Mouse (Mus musculus): Measurements from ENCODE around the gene Wrap73. TPM values are rescaled to one million over a fixed set of nuclear protein-coding genes. Genes with fewer than 3 reads are reported as not detected.

The Wrap73 gene
- polyA plus RNA-seq, 1 experiment: 9.9 TPM

DNA sequence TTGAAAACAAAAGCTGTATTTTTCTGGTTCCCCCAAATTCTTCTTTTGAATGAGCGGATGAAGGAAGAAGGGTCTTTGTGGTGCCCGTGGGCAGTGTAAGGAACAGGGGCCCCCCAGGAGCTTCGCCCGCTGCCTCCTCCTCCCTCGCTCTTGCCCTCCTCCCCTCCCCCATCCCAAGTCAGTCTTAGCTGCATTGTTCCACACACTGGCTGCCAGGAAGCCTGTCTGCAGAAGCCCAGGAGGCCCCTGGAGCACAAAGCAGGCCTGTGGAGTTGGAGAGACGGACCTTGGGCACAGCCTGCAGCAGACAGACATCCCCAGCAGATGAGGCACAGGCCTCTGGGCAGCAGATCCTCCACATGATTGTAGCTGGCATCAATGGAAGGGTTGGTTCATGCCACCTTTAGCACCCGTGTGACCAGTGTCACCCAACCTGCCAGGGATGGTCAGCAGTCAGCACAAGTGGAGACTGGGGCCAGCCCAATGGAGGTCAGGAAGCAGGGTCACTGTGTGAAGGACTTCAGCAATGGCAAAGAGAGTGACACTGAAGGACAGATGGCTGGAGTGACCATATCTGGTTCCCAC, 56.3 kb downstream of the Wrap73 start:
- Histone ChIP-seq H3K4me1 (ENCODE audit: control insufficient read depth, insufficient read depth, low read length) (no peaks in the 10 kb centered on the region), H3K4me3 (ENCODE audit: insufficient read depth, low read length) (no peak overlapping the region), H3K27ac (ENCODE audit: insufficient read depth, low read length) (no peak overlapping the region)
- TF ChIP-seq POLR2A (IDR thresholded peaks at IDR 0.05; ENCODE audit: low read depth, low read length) (no peak), CTCF (IDR thresholded peaks at IDR 0.05; ENCODE audit: borderline replicate concordance, insufficient read depth, low read length) (no peak)

DNA sequence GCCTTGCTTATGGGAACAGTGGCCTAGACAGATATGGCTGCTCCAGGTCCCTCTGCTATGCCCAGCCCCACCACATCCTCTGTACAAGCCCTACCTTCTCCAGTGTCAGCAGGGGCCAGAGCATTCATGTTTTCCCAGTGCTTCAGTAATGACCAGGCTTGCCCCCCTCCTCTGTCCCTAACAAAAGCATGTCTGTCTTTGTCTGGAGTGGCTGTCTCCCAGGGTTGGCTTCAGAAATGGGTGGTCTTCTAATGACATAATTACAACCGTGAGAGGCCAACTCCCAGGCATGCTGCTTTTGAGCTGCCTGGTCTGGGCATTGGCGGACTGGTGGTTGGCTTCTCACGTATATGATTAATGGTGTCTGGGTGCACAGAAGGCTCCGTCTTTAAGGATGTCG, 59.3 kb downstream of the Wrap73 start:
- H3K4me3 ChIP-seq (ENCODE audit: insufficient read depth, low read length): no peak overlapping the region
- H3K27ac ChIP-seq (ENCODE audit: insufficient read depth, low read length): no peak overlapping the region
- peaks cover 6% of the 10 kb centered on the region for H3K4me1 ChIP-seq (ENCODE audit: control insufficient read depth, insufficient read depth, low read length)
- no peak for TF ChIP-seq CTCF (IDR thresholded peaks at IDR 0.05; ENCODE audit: borderline replicate concordance, insufficient read depth, low read length)
- TF ChIP-seq POLR2A (IDR thresholded peaks at IDR 0.05; ENCODE audit: low read depth, low read length): no peak

DNA sequence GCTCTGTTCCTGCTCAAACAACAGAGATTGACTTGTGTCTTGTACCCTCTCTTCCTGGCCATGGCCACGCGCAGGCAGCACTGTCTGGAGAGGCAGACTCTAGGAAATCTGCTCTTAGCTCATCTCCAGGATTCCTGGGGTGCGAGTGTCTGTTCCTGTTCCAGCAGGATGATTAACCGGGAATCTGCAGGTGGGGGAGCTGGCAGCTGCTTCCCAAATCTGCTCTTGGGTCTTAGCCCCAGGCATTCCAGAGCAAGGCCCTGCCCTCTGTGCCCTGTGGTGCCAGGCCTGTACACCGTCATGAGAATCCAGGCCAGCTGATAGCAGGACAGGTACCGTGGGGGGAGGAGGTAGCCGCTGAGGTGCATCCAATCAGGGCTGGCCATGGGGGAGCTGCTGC, 62.4 kb downstream of the Wrap73 start:
- Histone ChIP-seq H3K27ac (ENCODE audit: insufficient read depth, low read length) (no peak overlapping the region), H3K4me3 (ENCODE audit: insufficient read depth, low read length) (no peak overlapping the region), H3K4me1 (ENCODE audit: control insufficient read depth, insufficient read depth, low read length) (peaks cover 6% of the 10 kb centered on the region)
- no peak for TF ChIP-seq CTCF (IDR thresholded peaks at IDR 0.05; ENCODE audit: borderline replicate concordance, insufficient read depth, low read length)
- TF ChIP-seq POLR2A (IDR thresholded peaks at IDR 0.05; ENCODE audit: low read depth, low read length): no peak

DNA sequence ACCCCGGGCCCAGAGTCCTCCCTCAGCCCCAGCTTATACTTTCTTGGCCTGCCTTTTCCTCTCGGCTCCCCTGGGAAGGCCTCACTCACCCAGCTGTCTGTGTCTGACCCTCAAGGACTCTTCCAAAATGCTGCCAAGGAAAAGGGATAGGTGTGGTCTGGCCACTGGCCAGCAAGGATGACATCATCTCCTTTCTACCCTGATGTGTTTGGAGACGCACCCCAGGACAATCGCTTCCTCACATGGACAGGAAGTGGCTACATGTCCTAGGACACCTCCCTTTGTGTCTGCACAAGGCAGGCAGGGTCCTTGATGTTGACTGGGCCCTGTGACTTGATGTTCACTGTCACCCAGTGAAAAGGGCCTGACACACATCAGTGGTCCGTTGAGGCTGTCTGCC, 63.2 kb downstream of the Wrap73 start:
- no peak overlapping the region for H3K27ac ChIP-seq (ENCODE audit: insufficient read depth, low read length)
- TF ChIP-seq POLR2A (IDR thresholded peaks at IDR 0.05; ENCODE audit: low read depth, low read length) (no peak), CTCF (IDR thresholded peaks at IDR 0.05; ENCODE audit: borderline replicate concordance, insufficient read depth, low read length) (no peak)
- no peak overlapping the region for H3K4me3 ChIP-seq (ENCODE audit: insufficient read depth, low read length)
- peaks cover 6% of the 10 kb centered on the region for H3K4me1 ChIP-seq (ENCODE audit: control insufficient read depth, insufficient read depth, low read length)

DNA sequence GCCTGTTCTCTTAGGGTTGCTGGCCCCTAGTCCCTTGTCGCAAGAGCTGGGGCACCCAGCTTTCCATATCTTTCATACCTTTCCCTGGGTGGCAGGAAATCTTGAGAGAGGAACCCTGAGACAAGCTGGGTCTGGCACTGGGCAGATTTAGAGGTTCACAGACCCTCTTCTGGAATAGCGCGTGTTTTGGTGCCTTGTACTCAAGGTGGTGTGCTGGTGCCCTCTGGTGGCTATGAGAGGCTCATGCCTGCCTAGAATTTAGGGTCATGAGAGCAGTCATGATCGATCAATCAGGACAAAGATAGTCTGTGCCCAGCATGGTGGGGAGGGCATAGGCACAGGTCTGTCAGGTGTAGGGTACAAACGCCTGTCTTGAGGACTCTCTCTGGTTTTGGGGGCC, 65.1 kb downstream of the Wrap73 start:
- Histone ChIP-seq H3K27ac (ENCODE audit: insufficient read depth, low read length) (no peak overlapping the region), H3K4me3 (ENCODE audit: insufficient read depth, low read length) (no peak overlapping the region), H3K4me1 (ENCODE audit: control insufficient read depth, insufficient read depth, low read length) (peaks cover 6% of the 10 kb centered on the region)
- peak; percentile 96 for TF ChIP-seq CTCF (IDR thresholded peaks at IDR 0.05; ENCODE audit: borderline replicate concordance, insufficient read depth, low read length)
- no peak for TF ChIP-seq POLR2A (IDR thresholded peaks at IDR 0.05; ENCODE audit: low read depth, low read length)

DNA sequence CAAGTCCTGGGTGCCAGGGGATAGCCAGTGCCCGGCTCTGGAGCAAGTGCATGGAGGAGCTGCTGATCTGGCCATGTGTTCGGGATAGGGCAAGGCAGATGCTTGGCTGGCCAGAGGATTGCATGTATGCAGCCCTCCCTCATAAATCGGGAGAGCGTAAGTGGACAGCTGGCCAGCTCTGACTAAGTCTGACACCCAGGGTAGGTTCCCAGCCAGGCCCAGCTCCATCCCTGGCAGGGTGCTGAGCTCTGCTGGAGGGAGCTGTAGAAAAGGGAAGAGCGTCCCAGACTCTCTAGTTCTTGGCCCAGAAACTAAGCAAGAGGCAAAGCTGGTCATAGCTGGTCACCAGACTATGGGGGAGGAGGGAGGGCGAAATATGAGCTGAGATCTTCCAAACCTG, 66.9 kb downstream of the Wrap73 start:
- Histone ChIP-seq H3K4me1 (ENCODE audit: control insufficient read depth, insufficient read depth, low read length) (peaks cover 6% of the 10 kb centered on the region), H3K4me3 (ENCODE audit: insufficient read depth, low read length) (no peak overlapping the region), H3K27ac (ENCODE audit: insufficient read depth, low read length) (no peak overlapping the region)
- no peak for TF ChIP-seq CTCF (IDR thresholded peaks at IDR 0.05; ENCODE audit: borderline replicate concordance, insufficient read depth, low read length)
- no peak for TF ChIP-seq POLR2A (IDR thresholded peaks at IDR 0.05; ENCODE audit: low read depth, low read length)

DNA sequence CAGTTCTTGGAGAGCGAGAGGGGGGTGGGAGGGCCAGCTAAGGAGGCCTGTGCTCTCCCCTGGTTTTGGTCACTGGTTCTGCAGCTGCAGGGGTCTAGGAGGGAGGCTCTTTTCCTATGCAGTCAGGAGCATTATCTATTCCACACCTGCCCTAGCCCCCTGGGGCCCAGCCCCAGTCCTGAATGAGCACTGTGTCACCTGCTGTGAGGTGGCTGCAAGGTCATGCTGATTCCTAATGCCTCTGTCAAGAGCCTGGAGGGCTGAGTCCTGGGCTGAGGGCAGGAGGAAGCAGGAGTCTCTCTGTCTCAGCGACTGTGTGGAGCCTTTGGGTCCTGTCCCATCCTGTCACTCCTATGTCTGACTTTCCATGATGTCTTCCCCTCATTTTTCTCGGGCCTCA, 67.7 kb downstream of the Wrap73 start:
- H3K4me1 ChIP-seq (ENCODE audit: control insufficient read depth, insufficient read depth, low read length): peaks cover 6% of the 10 kb centered on the region
- no peak for TF ChIP-seq CTCF (IDR thresholded peaks at IDR 0.05; ENCODE audit: borderline replicate concordance, insufficient read depth, low read length)
- TF ChIP-seq POLR2A (IDR thresholded peaks at IDR 0.05; ENCODE audit: low read depth, low read length): no peak
- H3K27ac ChIP-seq (ENCODE audit: insufficient read depth, low read length): no peak overlapping the region
- no peak overlapping the region for H3K4me3 ChIP-seq (ENCODE audit: insufficient read depth, low read length)

DNA sequence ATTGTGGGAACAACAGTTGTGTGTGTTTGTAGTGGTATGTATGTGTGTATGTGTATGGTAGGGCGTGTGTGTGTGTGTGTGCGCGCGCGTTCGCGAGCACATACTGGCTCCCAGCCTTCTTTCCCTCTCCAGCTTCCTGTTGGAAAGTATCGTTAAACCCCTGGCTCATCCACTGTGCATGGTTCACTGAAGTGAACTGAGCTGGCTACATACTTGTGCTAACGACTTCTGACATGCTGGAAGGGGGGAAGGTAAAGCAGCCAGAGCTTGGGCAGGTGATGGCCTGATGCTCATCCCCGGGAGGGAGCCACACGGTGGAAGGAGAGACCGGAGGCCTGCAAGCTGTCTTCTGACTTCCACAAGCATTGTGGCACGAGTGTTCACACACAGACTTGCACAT, 69.3 kb downstream of the Wrap73 start:
- H3K4me3 ChIP-seq (ENCODE audit: insufficient read depth, low read length): no peak overlapping the region
- no peak overlapping the region for H3K27ac ChIP-seq (ENCODE audit: insufficient read depth, low read length)
- no peaks in the 10 kb centered on the region for H3K4me1 ChIP-seq (ENCODE audit: control insufficient read depth, insufficient read depth, low read length)
- no peak for TF ChIP-seq POLR2A (IDR thresholded peaks at IDR 0.05; ENCODE audit: low read depth, low read length)
- no peak for TF ChIP-seq CTCF (IDR thresholded peaks at IDR 0.05; ENCODE audit: borderline replicate concordance, insufficient read depth, low read length)

DNA sequence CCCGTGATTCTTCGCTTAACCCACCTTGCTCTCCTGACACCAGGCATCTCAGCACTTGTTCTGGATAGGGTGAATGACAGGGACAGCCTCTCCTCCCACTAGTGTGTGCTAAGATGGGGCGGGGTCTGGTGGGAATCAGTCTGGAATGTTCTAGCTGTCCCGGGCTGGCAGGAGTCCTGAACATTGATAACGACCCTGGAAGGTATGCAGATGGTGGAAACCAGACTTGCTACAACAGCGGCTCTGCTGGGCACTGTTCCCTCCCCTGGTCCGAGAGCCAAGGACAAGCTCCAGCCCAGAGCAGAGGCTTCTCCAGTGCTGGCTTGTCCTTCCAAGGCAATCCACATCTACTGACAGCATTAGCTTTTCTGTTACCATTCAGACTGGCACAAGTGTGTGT, 71.4 kb downstream of the Wrap73 start:
- Histone ChIP-seq H3K27ac (ENCODE audit: insufficient read depth, low read length) (no peak overlapping the region), H3K4me1 (ENCODE audit: control insufficient read depth, insufficient read depth, low read length) (no peaks in the 10 kb centered on the region)
- no peak for TF ChIP-seq CTCF (IDR thresholded peaks at IDR 0.05; ENCODE audit: borderline replicate concordance, insufficient read depth, low read length)
- TF ChIP-seq POLR2A (IDR thresholded peaks at IDR 0.05; ENCODE audit: low read depth, low read length): no peak

DNA sequence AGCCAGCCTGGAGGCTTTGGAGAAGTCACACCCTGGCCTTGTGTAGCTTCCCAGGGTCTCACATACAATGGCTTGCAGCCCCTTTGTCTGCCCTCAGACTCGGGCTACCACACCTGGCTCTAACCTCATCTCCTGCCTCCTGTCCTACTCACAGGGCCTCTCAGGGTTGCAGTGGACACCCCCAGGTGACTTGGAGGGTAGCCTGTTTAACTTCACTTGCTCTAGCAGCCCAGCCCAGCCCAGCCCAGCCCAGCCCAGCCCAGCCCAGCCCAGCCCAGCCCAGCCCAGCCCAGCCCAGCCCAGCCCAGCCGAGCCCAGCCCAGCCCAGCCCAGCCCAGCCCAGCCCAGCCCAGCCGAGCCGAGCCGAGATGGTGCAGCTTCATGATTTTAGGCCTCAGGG, 71.9 kb downstream of the Wrap73 start:
- TF ChIP-seq CTCF (IDR thresholded peaks at IDR 0.05; ENCODE audit: borderline replicate concordance, insufficient read depth, low read length) (no peak), POLR2A (IDR thresholded peaks at IDR 0.05; ENCODE audit: low read depth, low read length) (no peak)
- Histone ChIP-seq H3K4me3 (ENCODE audit: insufficient read depth, low read length) (no peak overlapping the region), H3K27ac (ENCODE audit: insufficient read depth, low read length) (no peak overlapping the region), H3K4me1 (ENCODE audit: control insufficient read depth, insufficient read depth, low read length) (no peaks in the 10 kb centered on the region)

More for the DNA sequence above, 71.4 kb downstream of the Wrap73 start:
- no peak overlapping the region for H3K4me3 ChIP-seq (ENCODE audit: insufficient read depth, low read length)

Other genes starting within 250 kb of the Wrap73 start
- 14.2 and 18.5 TPM in 2 replicates for gene A430005L14Rik, start 185.1 kb upstream of the Wrap73 start, polyA plus RNA-seq (2011; ENCODE audit: insufficient read length, low read depth, missing spikeins)
- 6.1 and 7.7 TPM in 2 replicates for gene Dffb, start 167.2 kb upstream of the Wrap73 start, polyA plus RNA-seq (2011; ENCODE audit: insufficient read length, low read depth, missing spikeins)
- gene Cep104, start 167.2 kb upstream of the Wrap73 start, polyA plus RNA-seq (2011; ENCODE audit: insufficient read length, low read depth, missing spikeins): 11.4 and 16.0 TPM in 2 replicates
- 40.4 and 41.8 TPM in 2 replicates for gene Lrrc47, start 130.6 kb upstream of the Wrap73 start, polyA plus RNA-seq (2011; ENCODE audit: insufficient read length, low read depth, missing spikeins)
- gene Smim1, start 116.1 kb upstream of the Wrap73 start, polyA plus RNA-seq (2011; ENCODE audit: insufficient read length, low read depth, missing spikeins): 26.4 and 28.7 TPM in 2 replicates
- not detected in 2 replicates for gene Ccdc27, start 99.7 kb upstream of the Wrap73 start, polyA plus RNA-seq (2011; ENCODE audit: insufficient read length, low read depth, missing spikeins)
- not detected in 2 replicates for gene Trp73, start 2.2 kb upstream of the Wrap73 start, polyA plus RNA-seq (2011; ENCODE audit: insufficient read length, low read depth, missing spikeins)
- gene Tprgl, start 18.3 kb downstream of the Wrap73 start, polyA plus RNA-seq (2011; ENCODE audit: insufficient read length, low read depth, missing spikeins): 85.8 and 86.3 TPM in 2 replicates
- 2.3 and 22.7 TPM in 2 replicates for gene Megf6, start 28.4 kb downstream of the Wrap73 start, polyA plus RNA-seq (2011; ENCODE audit: insufficient read length, low read depth, missing spikeins)
- 0.32 TPM in 1 of 2 replicates, not detected in the other for gene Arhgef16, start 159.3 kb downstream of the Wrap73 start, polyA plus RNA-seq (2011; ENCODE audit: insufficient read length, low read depth, missing spikeins)
- gene B230104I21Rik, start 193.8 kb downstream of the Wrap73 start, polyA plus RNA-seq (2011; ENCODE audit: insufficient read length, low read depth, missing spikeins): not detected in 2 replicates